Mouse (Mus musculus) kidney, adult 2 months (tissue): ENCODE results near the gene Ubtd2.

Experiments
- CTCF ChIP-seq: fragments of 200-500 bp; conservative IDR thresholded peaks from 2 replicates; pipeline ENCODE4 v1.5.1; 2011; ENCODE audit warnings: low read depth, mild to moderate bottlenecking, control low read depth, low read length, moderate library complexity, mixed read lengths; ENCODE audit not compliant: insufficient read depth, insufficient read length
- POLR2A ChIP-seq: fragments of 200-500 bp; IDR thresholded peaks from one replicate; pipeline ENCODE4 v1.6.1; 2011; ENCODE audit warnings: low read depth, low read length, control low read depth

- TF ChIP-seq CTCF (no peak), POLR2A (no peak)
Observed at GRCm38 (mm10) chr11:32424600-32424999, 30.6 kb upstream of the Ubtd2 start.
